Mouse (Mus musculus) MEL (cell line): ENCODE measurements around the gene Acsl4. TPM values are rescaled to one million over a fixed set of nuclear protein-coding genes. Genes with fewer than 3 reads are reported as not detected.
A peak's percentile ranks its signal among the peaks of the same experiment; 100 is the strongest.

Experiments used
- DNase-seq: peaks from one replicate; pipeline ENCODE4 v3.0.0; 2011; ENCODE audit warnings: low read depth, low spot score
- H3K27ac ChIP-seq: 2 replicates; pipeline ENCODE4 v1.5.1; 2012; ENCODE audit warnings: low read depth, mild to moderate bottlenecking, control low read depth, low read length, moderate library complexity; ENCODE audit not compliant: control insufficient read depth
- H3K27me3 ChIP-seq, 2 experiments: fragments of 150-350 bp in 1 of 2; sonication (generic) in 1 of 2; 2 replicates each; pipeline ENCODE4 v1.6.1; 2012; ENCODE audit warnings: low read length in 2 of 2, mild to moderate bottlenecking in 2 of 2, improper control_type of control experiment in 1 of 2, moderate library complexity in 1 of 2; ENCODE audit not compliant: insufficient read depth in 2 of 2, control insufficient read depth in 1 of 2
- H3K36me3 ChIP-seq, 2 experiments: 2 replicates each; pipeline ENCODE4 v1.6.1; 2012 to 2014; ENCODE audit warnings: low read length in 2 of 2, improper control_type of control experiment in 1 of 2, inconsistent platforms in 1 of 2, mild to moderate bottlenecking in 1 of 2; ENCODE audit not compliant: insufficient read depth in 2 of 2, control insufficient read depth in 1 of 2
- H3K4me1 ChIP-seq, 2 experiments: fragments of 150-350 bp in 1 of 2; sonication (generic) in 1 of 2; 2 replicates each; pipeline ENCODE4 v1.6.1; 2012; ENCODE audit warnings: low read length in 2 of 2, improper control_type of control experiment in 1 of 2, mild to moderate bottlenecking in 1 of 2; ENCODE audit not compliant: insufficient read depth in 2 of 2, control insufficient read depth in 1 of 2
- H3K4me3 ChIP-seq, 2 experiments: fragments of 150-350 bp in 1 of 2; sonication (generic) in 1 of 2; 2 replicates each; pipeline ENCODE4 v1.5.1; 2012; ENCODE audit warnings: low read depth in 2 of 2, low read length in 2 of 2, mild to moderate bottlenecking in 2 of 2, moderate library complexity in 2 of 2, control low read depth in 1 of 2, improper control_type of control experiment in 1 of 2; ENCODE audit not compliant: control insufficient read depth in 1 of 2, insufficient read depth in 1 of 2
- H3K79me2 ChIP-seq: 2 replicates; pipeline ENCODE4 v1.6.1; 2012; ENCODE audit warnings: mild to moderate bottlenecking, low read length, moderate library complexity; ENCODE audit not compliant: control insufficient read depth, poor library complexity, insufficient read depth
- H3K9ac ChIP-seq: 2 replicates; pipeline ENCODE4 v1.6.1; 2012; ENCODE audit warnings: low read depth, mild to moderate bottlenecking, control low read depth, low read length, moderate library complexity; ENCODE audit not compliant: control insufficient read depth, poor library complexity, severe bottlenecking
- H3K9me3 ChIP-seq: fragments of 150-350 bp; sonication (generic); replicated peaks from 2 replicates; pipeline ENCODE4 v1.6.1; 2012; ENCODE audit warnings: mild to moderate bottlenecking, low read length, improper control_type of control experiment, moderate library complexity; ENCODE audit not compliant: insufficient read depth
- CHD1 ChIP-seq: IDR thresholded peaks from 2 replicates; pipeline ENCODE4 v1.6.1; 2012; ENCODE audit warnings: low read depth, mild to moderate bottlenecking, inconsistent platforms, low read length, improper control_type of control experiment
- CHD2 ChIP-seq: IDR thresholded peaks from 2 replicates; pipeline ENCODE4 v1.6.1; 2011; ENCODE audit warnings: low read length, improper control_type of control experiment
- CTCF ChIP-seq, 3 experiments: IDR thresholded peaks in 2 of 3; conservative IDR thresholded peaks in 1 of 3; 2 replicates each; pipeline ENCODE4 v1.5.1; 2011 to 2012; ENCODE audit warnings: low read length in 3 of 3, low read depth in 2 of 3, mild to moderate bottlenecking in 2 of 3, improper control_type of control experiment in 1 of 3, inconsistent platforms in 1 of 3, mixed read lengths in 1 of 3, moderate library complexity in 1 of 3; ENCODE audit not compliant: control insufficient read depth in 1 of 3, insufficient read depth in 1 of 3, poor library complexity in 1 of 3, severe bottlenecking in 1 of 3
- E2F4 ChIP-seq: IDR thresholded peaks from 2 replicates; pipeline ENCODE4 v1.6.1; 2011; ENCODE audit warnings: low read depth, low read length, improper control_type of control experiment, borderline replicate concordance
- EP300 ChIP-seq, 2 experiments: IDR thresholded peaks; 2 replicates each; pipeline ENCODE4 v1.6.1; 2011; ENCODE audit warnings: improper control_type of control experiment in 2 of 2, low read length in 2 of 2, low read depth in 1 of 2, mild to moderate bottlenecking in 1 of 2
- GATA1 ChIP-seq: IDR thresholded peaks from 2 replicates; pipeline ENCODE4 v1.6.1; 2011; ENCODE audit warnings: low read depth, low read length, improper control_type of control experiment
- JUND ChIP-seq: IDR thresholded peaks from 2 replicates; pipeline ENCODE4 v1.6.1; 2011; ENCODE audit warnings: low read depth, mild to moderate bottlenecking, improper control_type of control experiment, low read length
- MAX ChIP-seq: IDR thresholded peaks from 2 replicates; pipeline ENCODE4 v1.6.1; 2011; ENCODE audit warnings: low read length, improper control_type of control experiment
- MXI1 ChIP-seq: IDR thresholded peaks from 2 replicates; pipeline ENCODE4 v1.6.1; 2011; ENCODE audit warnings: mild to moderate bottlenecking, low read depth, low read length, improper control_type of control experiment
- MYB ChIP-seq: IDR thresholded peaks from 2 replicates; pipeline ENCODE4 v1.6.1; 2011; ENCODE audit warnings: mild to moderate bottlenecking, low read depth, low read length, improper control_type of control experiment
- NRF1 ChIP-seq: IDR thresholded peaks from 2 replicates; pipeline ENCODE4 v1.6.1; 2014; ENCODE audit warnings: low read depth, mild to moderate bottlenecking, inconsistent platforms, low read length, improper control_type of control experiment, moderate library complexity; ENCODE audit not compliant: poor library complexity, insufficient read depth, severe bottlenecking
- POLR2A ChIP-seq, 2 experiments: IDR thresholded peaks; 2 replicates each; pipeline ENCODE4 v1.6.1; 2011 to 2012; ENCODE audit warnings: low read length in 2 of 2, mild to moderate bottlenecking in 2 of 2, control low read depth in 1 of 2, improper control_type of control experiment in 1 of 2, low read depth in 1 of 2, moderate library complexity in 1 of 2; ENCODE audit not compliant: control insufficient read depth in 1 of 2, insufficient read depth in 1 of 2, poor library complexity in 1 of 2
- POLR2AphosphoS2 ChIP-seq: IDR thresholded peaks from 2 replicates; pipeline ENCODE4 v1.6.1; 2011; ENCODE audit warnings: low read length, improper control_type of control experiment
- RCOR1 ChIP-seq: IDR thresholded peaks from 2 replicates; pipeline ENCODE4 v1.6.1; 2012; ENCODE audit warnings: low read depth, mild to moderate bottlenecking, inconsistent platforms, low read length, improper control_type of control experiment
- TAL1 ChIP-seq: IDR thresholded peaks from 2 replicates; pipeline ENCODE4 v1.6.1; 2012; ENCODE audit warnings: mild to moderate bottlenecking, inconsistent platforms, low read length, moderate library complexity, mixed read lengths
- TBP ChIP-seq: IDR thresholded peaks from 2 replicates; pipeline ENCODE4 v1.8.0; 2011; ENCODE audit warnings: low read depth, low read length, improper control_type of control experiment
- TCF12 ChIP-seq: IDR thresholded peaks from 2 replicates; pipeline ENCODE4 v1.6.1; 2014; ENCODE audit warnings: low read depth, mild to moderate bottlenecking, inconsistent platforms, low read length, improper control_type of control experiment, moderate library complexity
- USF1 ChIP-seq: IDR thresholded peaks from 2 replicates; pipeline ENCODE4 v1.6.1; 2014; ENCODE audit warnings: low read depth, mild to moderate bottlenecking, inconsistent platforms, low read length, improper control_type of control experiment, moderate library complexity
- polyA plus RNA-seq, 2 experiments: library from polyadenylated mRNA; stranded (reverse) in 1 of 2; unstranded in 1 of 2; fragments of >175 nt in 1 of 2; fragments of >200 nt in 1 of 2; gene quantifications; 2 replicates each; pipeline versions ENCODE4 v1.2.1 to v1.2.4; 2012; ENCODE audit warnings: low replicate concordance in 2 of 2, low read depth in 1 of 2; ENCODE audit not compliant: insufficient read length in 2 of 2, insufficient read depth in 1 of 2, missing spikeins in 1 of 2
- total RNA-seq: library from RNA; depleted of rRNA; stranded (reverse); fragments of 300-350 nt; gene quantifications from 2 replicates; pipeline ENCODE4 v1.2.3, GENCODE M21; 2012

Acsl4 gene
- total and polyA plus RNA-seq, 3 experiments: 17.1 to 100 (median 17.7) TPM

- no peak overlapping the region for H3K9ac ChIP-seq
- H3K27me3 ChIP-seq: no peaks in the 10 kb centered on the region; a peak in 1 of 4 replicates
- no peak for DNase-seq
- no peaks in the 10 kb centered on the region for H3K79me2 ChIP-seq
- no peak overlapping the region for H3K4me3 ChIP-seq
- no peak overlapping the region for H3K27ac ChIP-seq
- H3K4me1 ChIP-seq: peaks cover 0 to 3% of the 10 kb centered on the region in 2 experiments; a peak in 2 of 4 replicates
- no peak for TF ChIP-seq USF1
- TF ChIP-seq TAL1: no peak
- TF ChIP-seq TCF12: no peak
- TF ChIP-seq MXI1: no peak
- TF ChIP-seq POLR2A (IDR thresholded peaks at IDR 0.05; ENCODE audit: control insufficient read depth in 1 of 2, insufficient read depth in 1 of 2, low read depth in 1 of 2, low read length in 2 of 2, poor library complexity in 1 of 2): no peak
- no peak for TF ChIP-seq CHD1
- TF ChIP-seq MAX: no peak
- no peak for TF ChIP-seq RCOR1
- TF ChIP-seq CTCF (IDR thresholded peaks at IDR 0.05 in 2 of 3, conservative IDR thresholded peaks at IDR 0.05 in 1 of 3; ENCODE audit: control insufficient read depth in 1 of 3, insufficient read depth in 1 of 3, low read depth in 2 of 3, low read length in 3 of 3, poor library complexity in 1 of 3, severe bottlenecking in 1 of 3): no peak
- TF ChIP-seq NRF1: no peak
- TF ChIP-seq, all 39 proteins: peak for 0
- peaks cover 0 to 4% of the 10 kb centered on the region in 2 experiments; a peak in 1 of 4 replicates for H3K36me3 ChIP-seq
- H3K9me3 ChIP-seq: no peaks in the 10 kb centered on the region
These were observed 8.3 kb upstream of the Acsl4 start for GRCm38 (mm10) chrX:142398621-142399020.

DNA sequence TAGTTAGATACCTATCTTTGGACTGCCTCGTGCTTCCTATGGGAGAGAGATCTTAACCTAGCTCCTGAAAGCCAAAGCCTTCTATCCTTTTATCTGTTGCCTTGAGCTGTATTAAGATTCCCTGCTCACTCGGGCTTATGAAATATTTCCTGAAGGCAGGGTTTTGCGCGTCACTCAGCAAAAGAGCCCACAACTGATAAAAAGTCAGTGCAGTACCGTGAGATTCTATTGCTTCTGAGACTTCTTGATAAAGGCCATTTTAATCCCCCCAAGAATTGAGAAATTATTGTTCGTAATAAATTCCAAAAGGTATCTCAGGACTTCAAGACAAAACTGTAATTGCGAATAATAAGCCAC lies 552 bp upstream of the Acsl4 start:
- peaks cover 29% of the 10 kb centered on the region for H3K79me2 ChIP-seq

More for the DNA sequence above, 552 bp upstream of the Acsl4 start:
- Histone ChIP-seq H3K9ac (peak overlapping the region; percentile 91), H3K27ac (peak overlapping the region; percentile 78), H3K27me3 (no peaks in the 10 kb centered on the region), H3K9me3 (no peaks in the 10 kb centered on the region), H3K4me3 (peak overlapping the region; percentile 91 to 95), H3K36me3 (peaks cover 2 to 20% of the 10 kb centered on the region in 2 experiments; a peak in 2 of 4 replicates), H3K4me1 (peaks cover 7 to 9% of the 10 kb centered on the region in 2 experiments)
- DNase-seq: peak; percentile 83
- peak; percentile 46; the same call in 1 of the 2 replicates for TF ChIP-seq CHD2
- peak; percentile 34; the same call in 1 of the 2 replicates for TF ChIP-seq MXI1
- TF ChIP-seq POLR2AphosphoS2: no peak
- TF ChIP-seq E2F4: 0 out of 2 replicates have a peak, but pooled peaks have one; percentile 13
- peak; percentile 75 for TF ChIP-seq GATA1
- no peak for TF ChIP-seq MYB
- 0 out of 2 replicates have a peak, but pooled peaks have one; percentile 8 for TF ChIP-seq RCOR1
- peak; percentile 8; the same call in 1 of the 2 replicates for TF ChIP-seq TBP
- no peak for TF ChIP-seq JUND
- TF ChIP-seq CTCF (IDR thresholded peaks at IDR 0.05 in 2 of 3, conservative IDR thresholded peaks at IDR 0.05 in 1 of 3; ENCODE audit: control insufficient read depth in 1 of 3, insufficient read depth in 1 of 3, low read depth in 2 of 3, low read length in 3 of 3, poor library complexity in 1 of 3, severe bottlenecking in 1 of 3): no peak
- peak in 1 of 2 experiments; percentile 10; a peak in 1 of 4 replicates for TF ChIP-seq EP300 (IDR thresholded peaks at IDR 0.05; ENCODE audit: low read depth in 1 of 2, low read length in 2 of 2)
